Mouse (Mus musculus) G1E-ER4 (cell line): ENCODE measurements around the gene Prcc. TPM values are rescaled to one million over a fixed set of nuclear protein-coding genes. Genes with fewer than 3 reads are reported as not detected.
"Not testable (repeated sequence)": the region's sequence is repeated elsewhere in the genome, so short reads cannot be mapped to it uniquely, and the experiment has no call there.

Experiments used
- GATA1 ChIP-seq: IDR thresholded peaks from one replicate; pipeline ENCODE4 v1.8.0; 2012; ENCODE audit warnings: low read length, inconsistent platforms
- polyA plus RNA-seq: library from polyadenylated mRNA; stranded (reverse); fragments of >175 nt; gene quantifications from 2 replicates; pipeline ENCODE4 v1.2.3, GENCODE M21; 2012

Gene Prcc
- polyA plus RNA-seq, 1 experiment, result 101 TPM

GRCm38 (mm10) chr3:87884291-87884690 lies 1.1 kb downstream of the Prcc start:
- no peak for TF ChIP-seq GATA1

- no peak for TF ChIP-seq GATA1
Observed at GRCm38 (mm10) chr3:87877730-87878129, 7.7 kb downstream of the Prcc start.

- TF ChIP-seq GATA1, result no peak
Observed at GRCm38 (mm10) chr3:87859813-87860212, 25.6 kb downstream of the Prcc start.

- TF ChIP-seq GATA1, result no peak
Observed at GRCm38 (mm10) chr3:87857666-87858065, 27.7 kb downstream of the Prcc start.

DNA sequence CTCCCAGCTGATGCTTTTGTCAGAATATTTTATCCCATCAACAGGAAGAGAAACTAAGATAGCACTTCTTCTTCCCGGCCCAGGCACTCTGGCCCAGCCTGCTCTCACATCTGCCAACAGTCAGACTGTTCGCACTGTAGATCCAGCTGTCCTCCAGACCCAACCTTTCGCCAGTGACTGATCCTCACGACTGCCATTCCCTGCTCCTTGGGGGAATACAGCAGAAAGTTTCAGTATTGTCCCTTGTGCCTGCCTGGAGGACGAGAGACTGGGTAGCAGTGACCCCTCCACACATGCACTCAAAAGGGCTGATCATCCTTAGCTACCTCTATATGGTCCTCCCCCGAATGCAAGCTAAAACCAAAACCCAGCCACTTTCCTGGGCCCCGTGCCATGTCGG lies 29.5 kb downstream of the Prcc start:
- no peak for TF ChIP-seq GATA1

GRCm38 (mm10) chr3:87854795-87855568 lies 30.4 kb downstream of the Prcc start:
- TF ChIP-seq GATA1, result no peak

GRCm38 (mm10) chr3:87849117-87849516 lies 36.3 kb downstream of the Prcc start:
- TF ChIP-seq GATA1, result no peak

- no peak for TF ChIP-seq GATA1
Observed at GRCm38 (mm10) chr3:87847680-87848079, 37.7 kb downstream of the Prcc start.

DNA sequence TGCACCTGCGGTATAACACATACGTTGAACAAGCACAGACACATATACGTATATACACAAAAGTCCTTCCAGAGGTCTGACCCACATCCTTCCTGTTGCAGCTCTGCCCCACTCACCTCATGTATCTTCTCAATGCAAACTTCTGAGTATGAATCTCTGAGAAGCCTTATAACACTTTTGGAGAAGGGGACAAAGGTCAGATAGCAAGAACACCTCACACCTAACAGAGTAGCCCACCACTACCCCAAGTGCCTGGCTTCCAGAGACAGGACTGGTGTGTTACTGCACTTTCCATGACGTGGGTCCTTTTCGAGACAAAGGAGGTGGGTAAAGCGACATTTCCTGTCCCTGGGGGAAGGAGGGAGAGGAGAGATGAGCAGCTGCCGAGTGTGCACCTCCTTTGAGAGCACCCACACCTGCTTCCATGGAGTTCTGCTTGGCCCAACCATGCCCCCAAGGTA lies 38.7 kb downstream of the Prcc start, which contains the start of gene Sh2d2a:
Sh2d2a (plus strand) TSS at position 106 of the 461 bp plus-strand sequence.
- TF ChIP-seq GATA1, result no peak

- TF ChIP-seq GATA1, result no peak
Observed at GRCm38 (mm10) chr3:87846186-87846585, 39.2 kb downstream of the Prcc start.

- no peak for TF ChIP-seq GATA1
Observed at GRCm38 (mm10) chr3:87844981-87845380, 40.4 kb downstream of the Prcc start.

DNA sequence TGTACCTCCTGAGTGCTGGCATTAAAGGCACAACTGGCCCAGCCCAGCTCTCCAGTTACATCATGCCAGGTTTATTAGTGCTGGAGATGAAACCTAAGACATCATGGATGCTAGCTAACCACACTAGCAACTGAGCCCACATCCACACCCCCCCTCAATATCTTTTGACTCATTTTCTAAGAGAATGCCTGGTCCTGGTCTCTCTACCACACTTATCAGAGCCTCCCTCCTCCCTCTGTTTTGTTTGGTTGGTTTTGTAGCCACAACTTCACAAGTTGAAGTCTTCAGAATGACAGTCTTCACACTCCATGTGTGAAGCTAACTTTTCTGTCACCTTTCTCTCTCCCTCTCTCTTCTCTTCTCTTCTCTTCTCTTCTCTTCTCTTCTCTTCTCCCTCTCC lies 44.5 kb downstream of the Prcc start:
- TF ChIP-seq GATA1, result no peak

- no peak for TF ChIP-seq GATA1
Observed at GRCm38 (mm10) chr3:87838622-87839021, 46.8 kb downstream of the Prcc start.

DNA sequence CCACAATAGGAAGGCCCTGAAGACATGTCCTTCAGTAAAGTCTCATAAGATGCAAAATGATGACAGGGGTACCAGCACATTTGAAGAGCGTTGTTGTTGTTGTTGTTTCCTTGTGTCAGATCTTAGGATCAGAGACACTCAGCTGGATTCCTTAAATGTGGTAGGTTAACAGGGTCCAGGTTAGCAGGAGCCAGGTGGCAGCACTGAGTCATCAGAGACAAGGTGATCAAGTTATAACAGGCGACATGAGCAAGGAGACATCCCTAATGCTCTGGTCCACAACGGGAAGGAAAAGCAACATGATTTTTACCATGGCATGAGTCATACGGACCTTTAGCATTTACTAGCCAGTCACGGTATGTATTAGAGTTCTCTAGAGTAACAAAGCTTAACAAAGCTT lies 51.9 kb downstream of the Prcc start:
- no peak for TF ChIP-seq GATA1

DNA sequence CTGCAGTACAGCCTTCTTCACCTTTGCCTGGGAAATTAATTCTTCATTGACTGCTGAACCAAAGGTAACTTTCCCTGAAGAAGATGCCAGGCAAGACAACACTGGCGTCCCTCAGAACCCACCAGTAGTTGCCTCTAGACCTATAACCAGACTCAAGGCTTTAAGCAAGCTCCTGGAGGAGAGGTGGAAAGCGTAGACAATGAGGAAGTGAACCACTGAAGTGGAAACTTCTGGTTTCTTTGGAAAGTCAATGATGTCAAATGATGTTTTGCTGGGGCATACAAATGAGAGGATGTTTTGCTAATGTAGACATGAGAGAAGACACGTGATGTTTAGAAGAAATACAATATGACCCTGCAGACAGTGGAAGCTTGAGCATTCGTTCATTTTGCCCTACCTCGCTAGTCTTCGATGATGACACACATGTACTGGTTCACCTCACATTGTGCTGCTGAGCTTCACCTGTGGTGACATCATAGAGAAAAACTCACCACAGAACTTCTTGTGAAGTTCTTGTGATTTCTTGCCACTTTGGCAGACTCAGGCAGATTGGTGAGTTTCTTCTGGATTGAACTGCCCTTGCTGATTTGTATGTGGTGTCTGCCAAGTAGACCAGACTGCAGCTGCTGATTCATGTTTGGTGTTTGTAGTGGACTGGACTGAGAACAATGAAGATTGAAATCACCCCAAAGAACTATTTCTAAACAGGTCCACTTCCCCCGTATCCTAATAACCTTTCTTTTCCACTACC lies 53.1 kb downstream of the Prcc start:
- TF ChIP-seq GATA1, result no peak

GRCm38 (mm10) chr3:87829025-87829424 lies 56.4 kb downstream of the Prcc start:
- no peak for TF ChIP-seq GATA1

DNA sequence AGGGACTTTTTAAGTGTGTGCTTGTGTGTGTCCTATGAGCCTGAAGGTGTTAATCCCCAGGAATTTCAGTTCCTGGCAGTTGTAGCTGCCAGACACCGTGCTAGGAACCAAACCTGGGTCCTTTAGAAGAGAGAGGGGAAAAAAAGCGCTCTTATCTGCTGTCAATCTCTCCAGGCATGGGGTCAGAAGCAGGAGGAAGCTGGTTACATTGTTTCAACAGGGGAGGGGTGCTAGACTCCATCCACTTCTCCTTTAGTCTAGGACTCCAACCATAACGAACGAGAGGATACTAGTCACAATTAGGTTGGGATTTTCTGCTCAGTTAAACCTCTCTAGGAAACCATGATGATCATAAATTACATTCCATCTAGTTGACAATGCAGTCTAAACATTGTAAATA lies 57.0 kb downstream of the Prcc start:
- TF ChIP-seq GATA1, result no peak

- not testable (repeated sequence) for TF ChIP-seq GATA1
Observed at GRCm38 (mm10) chr3:87824206-87824605, 61.2 kb downstream of the Prcc start, which contains the start of gene Pear1. Gene Pear1, minus strand, starts transcription at chr3:87824306.
